Mouse (Mus musculus): ENCODE measurements around the gene Sumo3. TPM values are rescaled to one million over a fixed set of nuclear protein-coding genes. Genes with fewer than 3 reads are reported as not detected.

Sumo3 gene
- polyA plus RNA-seq (2016; fragmentation: Nextera tagmentation; extraction: Ambion mirVana), result 235 and 306 TPM in 2 replicates

DNA sequence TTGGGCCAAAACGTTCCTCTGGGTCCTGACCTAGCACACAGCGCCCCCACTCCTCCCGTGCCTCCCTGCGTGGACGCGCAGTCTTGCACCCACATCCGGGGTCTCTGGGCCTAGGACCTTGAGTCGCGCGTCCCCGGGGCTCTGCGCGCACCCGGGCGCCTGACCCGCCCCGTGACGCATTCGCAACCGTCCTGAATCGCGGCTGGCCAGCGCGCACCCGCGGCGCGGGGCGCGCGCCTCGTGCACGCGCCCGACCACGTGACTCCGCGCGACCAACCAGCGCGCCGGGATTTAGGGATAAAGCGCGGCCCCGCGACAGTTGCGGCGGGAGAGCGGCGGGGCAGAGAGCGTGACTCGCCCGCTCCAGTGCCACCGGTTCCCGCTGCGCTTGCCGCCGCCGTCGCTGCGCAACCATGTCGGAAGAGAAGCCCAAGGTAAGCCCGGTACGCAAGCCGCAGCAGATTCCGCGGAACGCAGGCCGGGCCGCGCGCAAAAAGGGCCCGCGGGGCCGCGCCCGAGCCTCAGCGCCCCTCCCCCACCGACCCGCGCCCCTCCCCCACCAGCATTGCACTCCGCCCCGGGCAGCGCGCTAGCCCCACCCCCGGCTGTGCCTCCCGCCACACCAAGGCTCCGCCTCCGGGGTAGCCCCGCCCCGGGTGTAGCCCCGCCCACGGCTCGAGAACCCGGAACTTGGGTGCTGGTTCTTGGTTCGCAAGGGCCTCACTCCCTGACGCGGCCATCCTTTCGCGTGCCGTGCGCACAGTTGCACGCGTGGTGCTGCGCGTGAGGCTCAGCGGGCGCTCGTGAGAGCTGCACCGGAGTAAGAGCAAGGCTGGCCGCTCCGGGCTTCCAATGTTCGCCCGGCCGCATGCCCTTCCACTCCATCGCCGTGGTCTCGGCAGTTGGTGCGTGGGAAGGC lies at the start of gene Sumo3, which contains the start of gene Gm49325:
Gene Sumo3 (plus strand): TSS at position 190 of the 919 bp plus-strand sequence.
Gene Gm49325 (plus strand): TSS at position 290 of the 919 bp plus-strand sequence.
- Histone ChIP-seq H3K36me3 (peaks cover 32% of the 10 kb centered on the region), H3K27me3 (ENCODE audit: insufficient read depth, poor library complexity, severe bottlenecking) (no peaks in the 10 kb centered on the region), H3K4me1 (peaks cover 27% of the 10 kb centered on the region), H3K4me3 (peak within 1 kb of the TSS; percentile 83), H3K9me3 (no peaks in the 10 kb centered on the region), H3K27ac (peak within 1 kb of the TSS; percentile 99)
- DNase-seq (ENCODE audit: low spot score), result peak; percentile 98
- whole genome bisulfite sequencing, result under 1% methylated on average over 112 of the region's 119 CpGs

DNA sequence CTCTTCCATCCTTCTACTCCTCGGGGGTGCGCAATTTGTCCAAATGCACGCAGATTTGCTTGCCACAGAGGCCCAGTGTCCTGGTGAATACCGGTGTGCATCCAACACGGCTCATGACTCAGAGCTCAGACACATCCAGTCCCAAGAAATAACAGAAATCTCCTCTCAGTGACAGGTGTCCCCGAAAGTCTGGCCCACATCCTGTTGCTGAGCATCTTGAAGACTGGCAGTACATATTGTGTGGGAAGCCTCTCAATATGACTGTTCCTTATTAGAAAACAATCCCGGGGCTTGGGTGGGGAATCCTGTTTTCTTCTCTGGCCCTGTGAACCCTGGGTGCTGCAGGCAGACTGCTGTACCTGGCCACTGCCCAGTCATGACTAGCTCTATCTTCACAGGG lies 49.3 kb upstream of the Sumo3 start:
- Histone ChIP-seq H3K4me1 (peaks cover 5% of the 10 kb centered on the region), H3K36me3 (no peaks in the 10 kb centered on the region), H3K4me3 (no peak overlapping the region), H3K27me3 (ENCODE audit: insufficient read depth, poor library complexity, severe bottlenecking) (peaks cover 6% of the 10 kb centered on the region; the same call in 1 of the 2 replicates), H3K9me3 (no peaks in the 10 kb centered on the region), H3K27ac (no peak overlapping the region)
- 86% methylated on average over 7 of the region's 7 CpGs for WGBS
- no peak for DNase-seq (ENCODE audit: low spot score)

DNA sequence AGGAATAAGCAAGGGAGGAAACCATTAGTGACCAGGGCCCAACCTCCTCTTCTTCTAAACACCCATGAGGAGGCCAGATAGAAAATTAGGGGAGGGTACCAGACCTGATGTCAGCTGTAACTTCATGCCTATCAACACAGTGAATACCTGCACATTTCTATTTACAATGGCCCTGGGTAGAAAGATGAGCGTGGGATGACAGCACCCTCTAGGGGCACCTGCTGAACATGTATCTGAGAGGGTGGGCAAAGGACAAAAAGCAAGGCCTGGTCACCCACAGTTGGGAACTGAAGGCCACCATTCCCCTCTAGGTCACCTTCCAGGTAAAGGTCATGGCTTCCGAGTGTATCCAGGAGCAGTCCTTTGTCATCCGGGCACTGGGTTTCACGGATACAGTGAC lies 48.3 kb upstream of the Sumo3 start:
- Histone ChIP-seq H3K9me3 (no peaks in the 10 kb centered on the region), H3K27me3 (ENCODE audit: insufficient read depth, poor library complexity, severe bottlenecking) (peaks cover 6% of the 10 kb centered on the region; the same call in 1 of the 2 replicates), H3K4me1 (peaks cover 7% of the 10 kb centered on the region), H3K36me3 (no peaks in the 10 kb centered on the region), H3K27ac (no peak overlapping the region), H3K4me3 (no peak overlapping the region)
- no peak for DNase-seq (ENCODE audit: low spot score)
- WGBS, result 84% methylated on average over 4 of the region's 4 CpGs

- H3K4me1 ChIP-seq, result peaks cover 7% of the 10 kb centered on the region
- no peak overlapping the region for H3K27ac ChIP-seq
- H3K27me3 ChIP-seq (ENCODE audit: insufficient read depth, poor library complexity, severe bottlenecking), result 0 out of 2 replicates have a peak, but pooled peaks cover 6% of the 10 kb centered on the region
- no peak for DNase-seq (ENCODE audit: low spot score)
- no peaks in the 10 kb centered on the region for H3K9me3 ChIP-seq
- no peak overlapping the region for H3K4me3 ChIP-seq
- no peaks in the 10 kb centered on the region for H3K36me3 ChIP-seq
- WGBS, result 80% methylated on average over 11 of the region's 11 CpGs
Measured at GRCm38 (mm10) chr10:77560090-77560489, 45.8 kb upstream of the Sumo3 start.

DNA sequence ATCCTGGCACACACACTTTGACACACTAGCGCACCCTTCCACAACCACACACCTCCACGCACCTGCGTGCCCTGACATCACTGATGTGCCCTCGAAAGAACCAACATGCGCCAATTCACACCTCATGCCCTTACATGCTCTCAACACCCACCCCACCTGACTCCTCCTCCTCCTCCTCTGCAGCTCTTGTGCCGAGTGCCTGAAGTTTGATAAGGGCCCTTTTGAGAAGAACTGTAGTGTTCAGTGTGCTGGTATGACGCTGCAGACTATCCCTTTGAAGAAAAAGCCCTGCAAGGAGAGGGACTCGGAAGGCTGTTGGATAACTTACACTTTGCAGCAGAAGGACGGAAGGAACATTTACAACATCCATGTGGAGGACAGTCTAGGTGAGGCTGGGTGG lies 45.1 kb upstream of the Sumo3 start:
- no peak for DNase-seq (ENCODE audit: low spot score)
- Histone ChIP-seq H3K27me3 (ENCODE audit: insufficient read depth, poor library complexity, severe bottlenecking) (0 out of 2 replicates have a peak, but pooled peaks cover 6% of the 10 kb centered on the region), H3K36me3 (no peaks in the 10 kb centered on the region), H3K4me1 (peaks cover 7% of the 10 kb centered on the region), H3K9me3 (no peaks in the 10 kb centered on the region), H3K4me3 (no peak overlapping the region), H3K27ac (no peak overlapping the region)
- WGBS, result 68% methylated on average over 9 of the region's 9 CpGs

DNA sequence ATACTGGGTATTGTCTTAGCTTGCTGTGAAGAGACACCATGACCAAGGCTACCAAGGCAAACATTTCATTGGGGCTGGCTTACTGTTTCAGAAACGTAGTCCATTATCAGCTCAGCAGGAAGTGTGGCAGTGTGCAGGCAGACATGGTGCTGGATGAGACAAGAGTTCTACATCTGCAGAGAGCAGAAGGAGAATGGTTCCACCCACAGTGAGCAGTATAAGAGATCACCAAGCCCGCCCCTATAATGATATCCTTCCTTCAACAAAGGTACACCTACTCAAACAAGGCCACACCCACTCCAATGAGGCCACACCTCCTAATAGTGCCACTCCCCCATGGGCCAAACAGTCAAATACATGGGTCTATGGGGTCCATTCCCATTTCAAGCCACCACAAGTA lies 44.4 kb upstream of the Sumo3 start:
- H3K4me3 ChIP-seq, result no peak overlapping the region
- H3K4me1 ChIP-seq, result peaks cover 7% of the 10 kb centered on the region
- H3K27ac ChIP-seq, result no peak overlapping the region
- 60% methylated on average over 2 of the region's 2 CpGs for WGBS
- DNase-seq (ENCODE audit: low spot score), result no peak
- H3K9me3 ChIP-seq, result no peaks in the 10 kb centered on the region
- 0 out of 2 replicates have a peak, but pooled peaks cover 4% of the 10 kb centered on the region for H3K27me3 ChIP-seq (ENCODE audit: insufficient read depth, poor library complexity, severe bottlenecking)
- no peaks in the 10 kb centered on the region for H3K36me3 ChIP-seq

DNA sequence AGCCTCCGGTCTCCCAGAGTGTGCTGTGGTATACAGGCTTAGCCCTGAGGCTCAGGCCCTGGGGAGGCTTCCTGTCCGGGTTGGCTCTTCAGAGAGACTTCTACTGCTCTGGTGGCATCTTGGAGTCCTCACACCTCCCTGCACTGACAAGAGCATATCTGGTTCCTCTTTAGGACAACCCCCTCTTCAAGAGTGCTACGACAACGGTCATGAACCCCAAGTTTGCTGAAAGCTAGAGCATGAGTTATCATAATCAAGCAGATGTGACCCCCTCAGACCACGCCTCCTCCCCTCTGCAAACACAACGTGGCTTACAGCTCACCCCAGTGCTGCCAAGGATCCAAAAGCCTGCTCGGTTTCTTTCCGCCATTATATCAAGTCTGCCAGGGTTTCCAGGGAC lies 40.9 kb upstream of the Sumo3 start:
- peaks cover 17% of the 10 kb centered on the region for H3K4me1 ChIP-seq
- DNase-seq (ENCODE audit: low spot score), result no peak
- H3K4me3 ChIP-seq, result no peak overlapping the region
- H3K36me3 ChIP-seq, result no peaks in the 10 kb centered on the region
- H3K9me3 ChIP-seq, result no peaks in the 10 kb centered on the region
- WGBS, result 73% methylated on average over 8 of the region's 8 CpGs
- peaks cover 7% of the 10 kb centered on the region for H3K27me3 ChIP-seq (ENCODE audit: insufficient read depth, poor library complexity, severe bottlenecking)
- no peak overlapping the region for H3K27ac ChIP-seq

DNA sequence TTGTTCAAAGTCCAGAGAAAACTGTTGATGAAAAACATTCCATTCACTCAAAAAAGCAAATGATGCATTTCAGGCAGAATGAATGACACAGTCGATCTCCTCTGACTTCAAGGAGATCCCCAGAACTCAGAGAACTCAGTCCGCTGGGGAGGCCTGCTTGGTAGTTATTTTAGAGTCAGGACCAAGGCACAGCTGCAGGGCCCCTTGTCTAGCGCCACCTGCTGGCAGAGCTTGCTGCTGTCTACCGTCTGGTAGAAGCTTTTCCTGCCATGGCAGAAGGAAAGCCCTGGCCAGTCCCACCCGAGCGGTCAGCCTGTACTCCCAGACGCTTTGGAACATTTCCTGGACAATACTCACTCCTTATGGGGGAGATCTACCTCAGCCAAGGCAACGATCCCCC lies 39.2 kb upstream of the Sumo3 start:
- WGBS, result 27% methylated on average over 8 of the region's 8 CpGs

DNA sequence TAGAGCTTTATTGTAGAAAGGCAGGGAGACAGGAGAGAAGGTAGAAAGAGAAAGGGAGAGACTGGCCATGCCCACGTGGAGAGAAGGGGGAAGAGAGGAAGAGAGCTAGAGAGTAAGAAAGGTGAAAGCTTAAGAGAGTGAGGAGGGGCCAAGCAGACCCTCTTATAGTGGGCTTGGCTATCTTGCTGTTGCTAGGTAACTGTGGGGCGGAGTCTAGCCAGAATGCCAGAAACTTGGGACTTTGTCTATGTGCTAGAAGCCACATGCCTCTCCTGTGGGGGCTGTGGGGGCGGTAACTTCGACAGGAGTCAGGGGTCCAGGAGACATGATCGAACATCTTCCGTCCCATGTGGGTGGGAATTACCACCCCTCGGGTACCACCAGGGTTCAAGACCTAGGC lies 36.4 kb upstream of the Sumo3 start:
- Histone ChIP-seq H3K27ac (no peak overlapping the region), H3K36me3 (no peaks in the 10 kb centered on the region), H3K4me3 (no peak overlapping the region), H3K9me3 (no peaks in the 10 kb centered on the region), H3K27me3 (ENCODE audit: insufficient read depth, poor library complexity, severe bottlenecking) (peaks cover 7% of the 10 kb centered on the region), H3K4me1 (0 out of 2 replicates have a peak, but pooled peaks cover 10% of the 10 kb centered on the region)
- 42% methylated on average over 7 of the region's 7 CpGs for WGBS
- DNase-seq (ENCODE audit: low spot score), result no peak

More for the DNA sequence above, 39.2 kb upstream of the Sumo3 start:
- Histone ChIP-seq H3K4me1 (peaks cover 12% of the 10 kb centered on the region; the same call in 1 of the 2 replicates), H3K9me3 (no peaks in the 10 kb centered on the region), H3K36me3 (no peaks in the 10 kb centered on the region), H3K27me3 (ENCODE audit: insufficient read depth, poor library complexity, severe bottlenecking) (peaks cover 7% of the 10 kb centered on the region), H3K4me3 (no peak overlapping the region), H3K27ac (no peak overlapping the region)
- peak; percentile 85 for DNase-seq (ENCODE audit: low spot score)

GRCm38 (mm10) chr10:77569973-77570658 lies 35.8 kb upstream of the Sumo3 start:
- no peaks in the 10 kb centered on the region for H3K9me3 ChIP-seq
- peaks cover 7% of the 10 kb centered on the region for H3K27me3 ChIP-seq (ENCODE audit: insufficient read depth, poor library complexity, severe bottlenecking)
- no peak overlapping the region for H3K27ac ChIP-seq
- no peaks in the 10 kb centered on the region for H3K36me3 ChIP-seq
- DNase-seq (ENCODE audit: low spot score), result no peak
- 46% methylated on average over 6 of the region's 6 CpGs for WGBS
- 0 out of 2 replicates have a peak, but pooled peaks cover 10% of the 10 kb centered on the region for H3K4me1 ChIP-seq
- H3K4me3 ChIP-seq, result no peak overlapping the region

DNA sequence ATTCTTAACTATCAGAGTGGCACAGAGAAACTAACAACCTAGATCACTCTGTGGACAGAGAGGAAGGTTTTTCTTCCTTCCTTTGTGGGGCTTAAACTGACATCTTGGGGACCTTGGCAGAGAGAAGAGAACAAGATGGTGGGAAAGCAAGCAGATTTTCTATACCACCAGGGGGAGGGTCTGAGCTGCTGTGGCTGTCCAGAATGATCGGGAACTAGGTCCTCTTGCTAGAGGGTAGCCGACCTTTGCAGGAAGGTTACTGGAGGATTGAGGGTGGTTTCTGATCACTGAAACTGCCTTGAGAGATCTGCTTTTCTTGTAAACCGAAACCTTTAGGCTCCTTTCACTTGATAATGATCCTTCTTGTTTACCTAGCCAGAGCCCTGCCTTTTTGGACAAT lies 33.7 kb upstream of the Sumo3 start:
- 24% methylated on average over 3 of the region's 3 CpGs for WGBS
- no peaks in the 10 kb centered on the region for H3K9me3 ChIP-seq
- H3K4me3 ChIP-seq, result no peak overlapping the region
- H3K27ac ChIP-seq, result no peak overlapping the region
- no peak for DNase-seq (ENCODE audit: low spot score)
- H3K4me1 ChIP-seq, result 0 out of 2 replicates have a peak, but pooled peaks cover 10% of the 10 kb centered on the region
- H3K27me3 ChIP-seq (ENCODE audit: insufficient read depth, poor library complexity, severe bottlenecking), result peaks cover 7% of the 10 kb centered on the region
- no peaks in the 10 kb centered on the region for H3K36me3 ChIP-seq

- 75% methylated on average over 1 of the region's 1 CpGs for WGBS
Measured at GRCm38 (mm10) chr10:77573162-77573561, 32.7 kb upstream of the Sumo3 start.

More at GRCm38 (mm10) chr10:77573162-77573561, 32.7 kb upstream of the Sumo3 start:
- H3K9me3 ChIP-seq, result no peaks in the 10 kb centered on the region
- H3K4me3 ChIP-seq, result no peak overlapping the region
- H3K4me1 ChIP-seq, result 0 out of 2 replicates have a peak, but pooled peaks cover 10% of the 10 kb centered on the region
- DNase-seq (ENCODE audit: low spot score), result no peak
- no peaks in the 10 kb centered on the region for H3K36me3 ChIP-seq
- H3K27me3 ChIP-seq (ENCODE audit: insufficient read depth, poor library complexity, severe bottlenecking), result peaks cover 7% of the 10 kb centered on the region
- no peak overlapping the region for H3K27ac ChIP-seq

Data from heart, embryonic 10.5 days (tissue).